Mouse (Mus musculus): ENCODE data around the gene Olfr1151.

- no peak for TF ChIP-seq CTCF (IDR thresholded peaks at IDR 0.05; ENCODE audit: extremely low read depth, insufficient read length, insufficient replicate concordance, low read depth, low read length)
- TF ChIP-seq POLR2A (IDR thresholded peaks at IDR 0.05; ENCODE audit: low read depth, low read length), result no peak
Observed at GRCm38 (mm10) chr2:87843693-87844092, 12.0 kb upstream of the Olfr1151 start, which contains the start of gene Olfr1150-ps1.

All from small intestine, adult 2 months (tissue).